Mouse (Mus musculus) heart, embryonic 15.5 days (tissue): ENCODE data around the gene Aff3. TPM values are rescaled to one million over a fixed set of nuclear protein-coding genes. Genes with fewer than 3 reads are reported as not detected.

Experiments used
- ATAC-seq: fragments of 200-750 bp; cut with Nextera tagmentation; replicated peaks from 2 replicates; pipeline ENCODE4 v1.8.0; 2017; ENCODE audit warnings: low read depth, moderate TSS enrichment; ENCODE audit not compliant: insufficient number of reproducible peaks, insufficient read depth, low FRiP score
- H3K27ac ChIP-seq: fragments of 300-500 bp; sonication (generic); 2 replicates; pipeline ENCODE4 v1.5.1; 2015; ENCODE audit warnings: mild to moderate bottlenecking, inconsistent platforms
- H3K27me3 ChIP-seq: fragments of 300-500 bp; sonication (generic); 2 replicates; pipeline ENCODE4 v1.6.1; 2015; ENCODE audit warnings: inconsistent platforms
- H3K36me3 ChIP-seq: fragments of 300-500 bp; sonication (generic); 2 replicates; pipeline ENCODE4 v1.6.1; 2015; ENCODE audit warnings: mild to moderate bottlenecking, inconsistent platforms
- H3K4me1 ChIP-seq: fragments of 300-500 bp; sonication (generic); replicated peaks from 2 replicates; pipeline ENCODE4 v1.6.1; 2015; ENCODE audit warnings: inconsistent platforms
- H3K4me2 ChIP-seq: fragments of 300-500 bp; sonication (generic); 2 replicates; pipeline ENCODE4 v1.6.1; 2015; ENCODE audit warnings: inconsistent platforms, mild to moderate bottlenecking, moderate library complexity
- H3K4me3 ChIP-seq: fragments of 300-500 bp; sonication (generic); 2 replicates; pipeline ENCODE4 v1.5.1; 2015; ENCODE audit warnings: mild to moderate bottlenecking, inconsistent platforms
- H3K9ac ChIP-seq: fragments of 300-500 bp; sonication (generic); 2 replicates; pipeline ENCODE4 v1.6.1; 2015; ENCODE audit warnings: mild to moderate bottlenecking, inconsistent platforms
- H3K9me3 ChIP-seq: fragments of 300-500 bp; sonication (generic); replicated peaks from 2 replicates; pipeline ENCODE4 v1.6.1; 2016; ENCODE audit warnings: inconsistent platforms
- WGBS: fragments of 180-500 bp; shearing (Covaris S2); methylation state at CpG from one replicate; pipeline ENCODE4 v1.1.7; 2015; ENCODE audit warnings: mixed read lengths; 5-methylcytosine and 5-hydroxymethylcytosine counted together
- polyA plus RNA-seq: library from polyadenylated mRNA; unstranded; fragments of >200 nt; fragmentation: Nextera tagmentation; extraction: Ambion mirVana; gene quantifications from 2 replicates; pipeline ENCODE4 v1.2.1, GENCODE M21; 2015

The Aff3 gene
- polyA plus RNA-seq, 1 experiment from 2014 or later, result 2.2 TPM

DNA sequence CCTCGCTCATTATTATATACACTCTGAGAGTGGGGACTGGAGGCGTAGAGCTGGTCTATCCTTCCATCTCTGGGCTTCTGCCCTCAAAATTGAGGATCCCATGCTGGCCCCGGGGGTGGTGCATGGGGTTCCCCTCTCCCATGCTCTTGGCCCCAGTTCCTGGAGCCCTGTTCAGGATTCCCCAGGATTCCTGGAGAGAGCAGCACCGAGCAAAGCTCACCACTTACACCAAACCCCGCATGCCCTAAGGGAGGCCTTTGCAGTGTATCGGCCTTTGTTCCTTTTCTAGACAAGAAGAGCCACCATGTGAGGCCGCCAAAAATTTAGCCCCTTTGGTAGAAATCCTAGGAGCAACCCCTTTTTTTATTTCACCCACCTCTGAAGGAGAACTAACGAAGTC lies 36.3 kb downstream of the Aff3 start:
- ATAC-seq, result no peak

DNA sequence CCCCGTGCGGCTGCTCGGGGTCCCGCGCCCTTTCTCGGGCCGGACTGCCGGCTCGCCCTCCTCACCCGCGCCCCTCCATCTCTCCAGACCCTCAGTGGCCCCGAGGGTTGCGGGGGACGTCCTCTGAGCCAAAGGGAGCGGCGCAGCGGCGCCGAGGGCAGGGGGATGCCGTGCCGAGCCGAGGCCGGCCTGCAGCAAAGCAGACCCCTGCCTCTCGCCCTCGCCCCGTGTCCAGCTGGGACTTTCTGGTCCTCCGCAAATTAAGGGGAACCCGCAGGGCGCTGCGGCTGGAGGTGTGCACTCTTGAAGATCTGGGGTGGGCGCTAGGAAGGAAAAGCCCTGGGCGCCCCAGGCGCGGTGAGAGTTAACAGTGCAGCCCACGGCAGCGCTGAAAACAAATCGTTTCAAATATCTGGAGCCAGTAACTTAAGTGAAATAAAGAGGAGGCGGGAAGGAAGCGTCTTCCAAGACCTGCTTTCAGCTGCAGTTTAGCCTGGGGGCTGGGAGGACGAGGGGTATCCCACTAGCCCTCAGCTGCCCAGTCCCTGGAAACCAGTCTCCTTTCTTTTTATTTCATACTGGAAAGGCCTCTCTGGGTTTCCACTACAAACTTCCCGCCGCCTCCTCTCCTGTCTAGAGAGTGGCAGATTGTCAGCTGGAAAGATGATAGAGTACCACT lies 36.9 kb downstream of the Aff3 start:
- Histone ChIP-seq H3K27me3 (peaks cover 36% of the 10 kb centered on the region), H3K4me2 (peak overlapping the region; percentile 99), H3K4me3 (peak overlapping the region; percentile 87), H3K9me3 (no peaks in the 10 kb centered on the region), H3K9ac (peak overlapping the region; percentile 81), H3K36me3 (no peaks in the 10 kb centered on the region), H3K4me1 (peaks cover 18% of the 10 kb centered on the region), H3K27ac (peak overlapping the region; percentile 78)
- WGBS, result 1% methylated on average over 42 of the region's 42 CpGs
- ATAC-seq, result peak; percentile 31; the same call in 1 of the 2 replicates

More for the DNA sequence above, 36.3 kb downstream of the Aff3 start:
- H3K4me3 ChIP-seq, result peak overlapping the region; percentile 87
- 41% methylated on average over 8 of the region's 8 CpGs for WGBS
- H3K9me3 ChIP-seq, result no peaks in the 10 kb centered on the region
- peaks cover 36% of the 10 kb centered on the region for H3K27me3 ChIP-seq
- peak overlapping the region; percentile 99 for H3K4me2 ChIP-seq
- 0 out of 2 replicates have a peak overlapping the region, but pooled peaks have one; percentile 78 for H3K27ac ChIP-seq
- no peak overlapping the region for H3K9ac ChIP-seq
- peaks cover 19% of the 10 kb centered on the region for H3K4me1 ChIP-seq
- no peaks in the 10 kb centered on the region for H3K36me3 ChIP-seq

DNA sequence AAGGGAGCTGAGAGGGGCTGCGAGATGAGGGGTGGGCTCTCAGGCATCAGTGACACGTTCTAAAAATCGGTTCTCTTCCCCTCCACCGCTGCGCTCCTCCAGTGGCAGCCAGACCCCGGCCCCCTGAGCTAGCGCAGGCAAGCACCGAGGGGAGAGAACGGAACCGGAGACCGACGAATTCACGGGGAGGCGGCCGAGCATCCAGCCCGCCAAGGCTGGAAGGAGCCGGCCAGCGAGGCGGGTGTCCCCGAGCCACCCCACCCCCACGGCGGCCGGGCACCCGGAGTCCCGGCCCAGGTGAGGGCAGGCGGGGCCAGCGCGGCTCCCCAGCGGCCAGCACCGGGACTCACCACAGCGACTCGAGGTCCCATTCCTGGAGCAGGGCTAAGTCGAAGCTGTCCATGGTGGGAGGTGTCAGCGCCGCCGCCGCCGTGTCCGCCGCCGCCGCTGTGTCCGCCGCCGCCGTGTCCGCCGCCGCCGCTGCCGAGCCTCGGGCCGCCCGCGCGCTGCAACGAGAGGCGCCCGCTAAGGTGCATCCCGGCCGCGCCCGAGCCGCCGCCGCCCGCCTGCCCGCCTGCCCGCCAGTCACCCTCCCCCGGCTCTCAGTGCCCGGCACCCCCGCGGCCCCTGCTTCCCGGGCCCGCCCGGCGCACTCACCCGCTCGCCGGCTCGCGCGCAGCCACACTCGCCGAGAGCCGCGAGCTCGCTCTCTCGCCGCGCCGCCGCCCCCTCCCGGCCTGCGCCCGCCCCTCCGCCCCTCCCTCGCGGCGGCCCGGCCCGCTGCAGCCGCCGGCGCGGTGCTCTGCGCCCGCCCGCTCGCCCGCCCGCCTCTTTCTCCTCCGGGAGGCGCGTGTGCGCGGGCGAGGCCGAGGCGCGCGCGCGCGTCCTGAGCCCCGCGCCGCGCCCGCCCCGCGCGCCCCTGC lies 37.8 kb downstream of the Aff3 start:
- peak overlapping the region; percentile 87 for H3K4me3 ChIP-seq
- H3K27me3 ChIP-seq, result peaks cover 36% of the 10 kb centered on the region
- H3K4me2 ChIP-seq, result peak overlapping the region; percentile 99
- H3K27ac ChIP-seq, result peak overlapping the region; percentile 78
- peaks cover 18% of the 10 kb centered on the region for H3K4me1 ChIP-seq
- H3K9me3 ChIP-seq, result no peaks in the 10 kb centered on the region
- ATAC-seq, result peak; percentile 85
- no peaks in the 10 kb centered on the region for H3K36me3 ChIP-seq
- WGBS, result under 1% methylated on average over 95 of the region's 133 CpGs
- H3K9ac ChIP-seq, result peak overlapping the region; percentile 81

DNA sequence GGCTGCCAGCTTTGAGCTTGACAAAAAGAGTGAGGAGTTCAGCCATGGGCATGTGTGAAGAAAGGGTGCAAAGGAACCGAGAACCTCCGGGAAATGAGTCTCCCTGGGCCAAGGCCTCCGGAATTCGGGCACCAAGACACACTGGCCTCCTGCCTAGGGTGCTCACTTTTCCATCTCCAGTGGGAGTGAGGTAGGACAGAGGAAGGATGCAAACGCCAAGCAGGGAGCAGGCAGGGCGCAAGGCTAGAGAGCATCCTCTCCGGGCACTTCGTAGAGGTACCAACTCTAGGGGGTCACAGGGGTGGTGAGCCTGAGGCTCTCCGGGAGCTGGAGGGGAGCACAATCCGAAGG lies 38.4 kb downstream of the Aff3 start:
- H3K4me1 ChIP-seq, result peaks cover 18% of the 10 kb centered on the region

DNA sequence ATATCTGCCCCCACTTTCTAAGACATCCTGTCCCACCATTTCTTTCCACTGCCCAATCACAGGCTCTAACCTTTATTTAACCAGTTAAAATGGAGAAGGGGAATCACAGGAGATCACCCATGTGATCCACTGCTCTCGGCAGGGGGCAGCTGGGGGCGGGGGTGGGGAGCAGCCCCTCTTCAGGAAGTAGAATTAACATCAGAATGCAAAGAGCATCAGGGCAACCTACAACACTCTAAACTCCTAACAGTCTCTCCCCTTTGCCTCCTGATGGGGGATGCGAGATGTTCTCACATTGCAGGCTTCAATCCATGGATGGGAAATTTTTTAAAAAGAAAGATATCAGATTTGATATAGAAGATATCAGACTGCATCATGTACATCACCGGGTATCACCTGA lies 42.9 kb downstream of the Aff3 start:
- Histone ChIP-seq H3K9me3 (no peaks in the 10 kb centered on the region), H3K27me3 (peaks cover 13% of the 10 kb centered on the region), H3K27ac (no peak overlapping the region), H3K4me3 (no peak overlapping the region), H3K4me1 (peaks cover 8% of the 10 kb centered on the region), H3K9ac (no peak overlapping the region), H3K4me2 (no peak overlapping the region), H3K36me3 (no peaks in the 10 kb centered on the region)
- ATAC-seq, result no peak
- WGBS, result 55% methylated on average over 4 of the region's 4 CpGs

More for the DNA sequence above, 38.4 kb downstream of the Aff3 start:
- WGBS, result 6% methylated on average over 10 of the region's 10 CpGs
- Histone ChIP-seq H3K36me3 (no peaks in the 10 kb centered on the region), H3K9me3 (no peaks in the 10 kb centered on the region), H3K27me3 (peaks cover 32% of the 10 kb centered on the region), H3K4me2 (peak overlapping the region; percentile 99), H3K4me3 (peak overlapping the region; percentile 87), H3K9ac (peak overlapping the region; percentile 81), H3K27ac (0 out of 2 replicates have a peak overlapping the region, but pooled peaks have one; percentile 78)
- ATAC-seq, result no peak

DNA sequence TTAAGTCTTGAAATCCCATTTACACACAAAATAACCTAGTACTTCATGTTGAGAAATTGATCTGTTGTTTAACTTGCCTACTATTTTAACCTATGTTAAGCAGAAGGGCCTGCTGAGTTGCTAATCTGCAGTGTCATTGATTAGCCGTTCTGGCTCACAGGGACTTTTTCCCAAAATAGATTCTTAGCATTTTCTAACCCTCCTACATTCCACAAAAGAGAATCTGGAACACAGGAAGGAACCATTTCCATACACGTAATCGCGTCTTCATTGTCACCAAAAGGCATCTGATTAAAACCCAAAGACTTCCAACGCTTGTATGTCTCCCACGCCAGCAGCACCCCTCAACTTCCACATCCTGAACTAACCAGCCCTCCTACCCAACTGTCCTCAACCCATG lies 44.4 kb downstream of the Aff3 start:
- 57% methylated on average over 6 of the region's 6 CpGs for WGBS
- ATAC-seq, result no peak
- Histone ChIP-seq H3K9ac (no peak overlapping the region), H3K4me3 (no peak overlapping the region), H3K9me3 (no peaks in the 10 kb centered on the region), H3K4me1 (no peaks in the 10 kb centered on the region), H3K4me2 (no peak overlapping the region), H3K27me3 (no peaks in the 10 kb centered on the region; the same call in 1 of the 2 replicates), H3K36me3 (no peaks in the 10 kb centered on the region), H3K27ac (no peak overlapping the region)

DNA sequence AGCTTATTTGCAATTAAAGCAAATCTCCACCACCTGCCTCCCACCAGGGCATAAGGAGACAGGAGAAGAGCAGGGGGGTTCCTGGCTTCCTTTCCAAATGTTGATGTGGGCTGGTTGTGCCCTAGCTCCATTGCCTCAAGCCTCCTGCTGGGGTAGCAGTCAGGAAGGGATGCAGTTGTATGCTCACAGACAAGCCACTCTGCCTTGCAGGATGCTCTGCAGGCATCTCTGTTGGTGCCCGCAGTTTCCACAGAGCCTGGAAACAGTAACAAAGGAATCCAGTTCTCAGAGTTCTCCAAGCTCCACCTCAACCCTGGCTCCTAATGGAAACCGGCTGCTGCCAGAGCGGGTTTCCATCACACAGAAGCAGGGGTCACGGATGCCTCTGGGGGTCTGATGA lies 58.0 kb downstream of the Aff3 start:
- H3K4me1 ChIP-seq, result 0 out of 2 replicates have a peak, but pooled peaks cover under 1% of the 10 kb centered on the region
- 67% methylated on average over 4 of the region's 4 CpGs for WGBS
- ATAC-seq, result no peak
- H3K27me3 ChIP-seq, result no peaks in the 10 kb centered on the region
- H3K27ac ChIP-seq, result no peak overlapping the region
- no peaks in the 10 kb centered on the region for H3K36me3 ChIP-seq
- no peaks in the 10 kb centered on the region for H3K9me3 ChIP-seq
- H3K9ac ChIP-seq, result no peak overlapping the region
- no peak overlapping the region for H3K4me2 ChIP-seq
- H3K4me3 ChIP-seq, result no peak overlapping the region

DNA sequence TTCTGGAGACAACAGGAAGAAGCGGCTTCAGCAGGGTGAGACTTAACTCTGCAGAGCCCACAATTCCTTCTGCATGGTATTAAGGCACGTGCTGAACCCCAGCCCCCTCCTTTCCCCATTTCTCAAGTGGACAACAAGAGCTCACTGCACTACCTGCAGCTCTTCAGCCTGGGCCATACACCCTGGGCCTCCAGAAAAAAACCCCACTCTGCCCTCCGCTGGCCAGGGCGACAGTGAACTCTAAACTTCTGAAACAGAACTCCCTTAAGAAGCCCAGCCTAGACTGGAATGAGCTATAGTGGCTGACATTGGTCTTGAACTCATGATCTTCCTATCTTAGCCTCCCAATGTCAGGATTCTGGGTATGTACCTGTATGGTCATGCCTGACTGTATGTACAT lies 59.3 kb downstream of the Aff3 start:
- Histone ChIP-seq H3K27me3 (no peaks in the 10 kb centered on the region), H3K9ac (no peak overlapping the region), H3K36me3 (no peaks in the 10 kb centered on the region), H3K4me1 (0 out of 2 replicates have a peak, but pooled peaks cover 4% of the 10 kb centered on the region), H3K9me3 (no peaks in the 10 kb centered on the region), H3K27ac (no peak overlapping the region), H3K4me3 (no peak overlapping the region), H3K4me2 (no peak overlapping the region)
- WGBS, result 78% methylated on average over 4 of the region's 4 CpGs
- no peak for ATAC-seq

DNA sequence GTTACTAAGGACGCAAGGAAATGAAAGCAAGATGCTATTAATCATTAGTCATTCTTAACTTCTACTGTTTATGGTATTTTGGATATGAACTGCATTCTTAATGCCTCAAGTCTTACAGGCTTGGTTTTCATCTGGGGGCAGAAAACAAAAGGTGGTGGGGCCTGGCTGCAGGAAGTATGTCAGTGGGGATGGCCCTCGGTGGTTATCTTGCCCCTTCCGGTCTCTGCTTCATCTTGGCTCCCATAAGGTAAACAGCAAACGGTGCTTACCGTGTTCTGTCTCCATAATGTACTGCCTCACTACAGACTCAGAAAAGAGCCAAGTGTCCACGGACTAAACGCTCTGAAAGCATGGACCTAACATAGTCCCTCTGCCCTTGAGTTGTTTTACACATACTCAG lies 60.1 kb downstream of the Aff3 start:
- H3K9ac ChIP-seq, result no peak overlapping the region
- H3K4me3 ChIP-seq, result no peak overlapping the region
- 80% methylated on average over 7 of the region's 7 CpGs for WGBS
- H3K27me3 ChIP-seq, result no peaks in the 10 kb centered on the region
- no peak for ATAC-seq
- H3K4me1 ChIP-seq, result 0 out of 2 replicates have a peak, but pooled peaks cover 4% of the 10 kb centered on the region
- H3K36me3 ChIP-seq, result no peaks in the 10 kb centered on the region
- no peak overlapping the region for H3K4me2 ChIP-seq
- no peaks in the 10 kb centered on the region for H3K9me3 ChIP-seq
- no peak overlapping the region for H3K27ac ChIP-seq

DNA sequence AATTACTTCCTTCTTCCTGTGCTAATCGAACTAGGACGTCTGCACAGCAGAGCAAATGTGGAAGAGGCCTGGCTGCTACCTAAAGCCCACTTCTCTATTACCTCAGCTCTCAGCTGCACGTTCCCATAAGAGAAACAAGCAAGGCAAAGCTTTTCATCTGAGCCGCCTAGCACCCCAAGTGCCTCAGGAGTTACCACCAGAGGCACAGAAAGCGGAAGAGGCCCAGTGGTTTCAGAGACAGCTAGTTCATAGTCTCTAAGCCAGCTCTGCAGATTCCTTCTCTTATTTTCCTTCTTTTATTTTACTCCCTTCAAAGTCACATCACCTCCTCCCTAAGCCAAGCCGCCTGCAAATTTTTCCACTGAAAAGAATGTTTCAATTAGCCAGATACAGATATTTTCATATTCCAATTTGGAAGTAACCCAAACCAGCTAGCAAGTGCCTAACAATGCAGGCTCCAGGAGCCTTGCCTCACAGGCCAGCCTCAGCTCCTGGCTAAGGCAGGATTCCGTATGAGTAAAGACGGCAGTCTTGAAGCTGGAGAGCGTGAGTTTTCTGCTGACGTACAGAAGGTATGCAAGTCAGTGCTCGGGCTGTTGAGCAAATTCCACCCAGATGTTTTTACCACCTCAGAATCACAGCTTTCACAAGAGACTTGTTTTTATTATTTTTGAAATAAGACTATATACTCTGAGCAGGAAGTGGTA lies 62.8 kb downstream of the Aff3 start:
- no peak overlapping the region for H3K4me2 ChIP-seq
- no peaks in the 10 kb centered on the region for H3K36me3 ChIP-seq
- no peaks in the 10 kb centered on the region for H3K9me3 ChIP-seq
- H3K27ac ChIP-seq, result no peak overlapping the region
- H3K4me3 ChIP-seq, result no peak overlapping the region
- no peaks in the 10 kb centered on the region for H3K27me3 ChIP-seq
- ATAC-seq, result no peak
- WGBS, result 60% methylated on average over 11 of the region's 11 CpGs
- 0 out of 2 replicates have a peak, but pooled peaks cover 4% of the 10 kb centered on the region for H3K4me1 ChIP-seq
- H3K9ac ChIP-seq, result no peak overlapping the region

DNA sequence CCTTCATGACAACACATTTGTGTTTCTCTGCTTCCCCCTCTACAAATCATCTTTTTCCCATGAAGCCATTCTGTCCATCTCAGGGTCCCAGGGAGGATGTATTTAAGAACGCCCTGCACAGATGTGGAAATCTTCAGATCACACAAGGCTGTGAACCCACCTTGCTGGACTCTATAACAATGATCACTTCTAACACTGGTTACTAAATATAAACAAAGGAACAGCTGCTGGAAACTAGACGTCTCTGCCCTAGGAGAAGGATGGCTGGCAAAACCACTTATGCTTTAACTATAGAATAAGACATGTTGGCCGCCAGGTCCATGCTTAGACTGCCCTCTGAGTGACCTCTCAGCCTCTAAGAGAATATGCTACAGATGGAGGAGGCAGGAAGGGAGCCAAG lies 69.4 kb downstream of the Aff3 start:
- Histone ChIP-seq H3K9ac (no peak overlapping the region), H3K9me3 (no peaks in the 10 kb centered on the region), H3K27ac (no peak overlapping the region), H3K4me1 (peaks cover 4% of the 10 kb centered on the region; the same call in 1 of the 2 replicates), H3K4me3 (no peak overlapping the region), H3K36me3 (no peaks in the 10 kb centered on the region), H3K27me3 (no peaks in the 10 kb centered on the region), H3K4me2 (no peak overlapping the region)
- ATAC-seq, result no peak
- 43% methylated on average over 3 of the region's 3 CpGs for WGBS
